Mouse (Mus musculus): ENCODE data around the gene Hap1. TPM values are rescaled to one million over a fixed set of nuclear protein-coding genes. Genes with fewer than 3 reads are reported as not detected.

Hap1 gene
- polyA plus RNA-seq, 1 experiment from 2014 or later = 93.7 TPM

DNA sequence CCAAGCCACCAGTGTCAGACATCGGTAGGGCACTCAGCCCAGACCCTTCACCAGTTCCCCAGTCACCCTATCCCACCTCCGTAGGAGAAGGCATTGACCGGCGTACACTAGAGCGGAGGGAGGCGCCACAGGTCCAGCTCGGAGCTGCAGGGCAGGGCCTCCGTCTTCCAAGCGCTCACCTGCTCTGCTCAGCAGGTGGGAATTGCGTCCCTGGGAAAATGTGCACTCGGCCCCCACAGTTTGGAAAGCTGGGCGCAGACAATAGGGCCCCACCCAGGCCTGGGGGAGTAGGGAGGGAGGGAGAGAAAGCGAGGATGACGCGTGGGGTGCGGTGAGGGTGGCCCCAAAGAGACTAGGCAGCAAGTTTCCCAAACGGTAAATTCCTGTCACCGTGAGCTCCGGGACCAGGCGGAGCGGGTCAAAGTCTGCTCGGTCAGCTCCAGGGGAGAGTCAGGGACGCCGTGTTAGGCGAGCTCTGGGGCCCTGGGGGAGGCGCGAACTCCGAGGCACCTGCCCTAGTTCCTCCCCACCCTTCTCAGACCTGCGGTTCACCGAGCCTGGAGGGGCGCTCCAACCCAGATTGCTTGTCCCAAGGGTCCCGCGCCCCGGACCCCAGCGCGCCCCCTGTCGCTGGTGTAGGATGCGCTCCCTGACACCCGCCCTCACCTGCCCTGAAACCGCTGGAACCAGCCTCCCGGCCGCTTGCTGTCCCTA, 41.1 kb upstream of the Hap1 start:
- H3K9ac ChIP-seq = peak overlapping the region; percentile 73
- H3K4me1 ChIP-seq = peaks cover 22% of the 10 kb centered on the region
- no peaks in the 10 kb centered on the region for H3K36me3 ChIP-seq (ENCODE audit: poor library complexity, severe bottlenecking)
- ATAC-seq = peak; percentile 32
- H3K9me3 ChIP-seq (replicated peaks) = no peaks in the 10 kb centered on the region
- peak overlapping the region; percentile 66 for H3K4me2 ChIP-seq
- peaks cover 36% of the 10 kb centered on the region for H3K27me3 ChIP-seq
- peak overlapping the region; percentile 62 for H3K4me3 ChIP-seq
- peak overlapping the region; percentile 57 for H3K27ac ChIP-seq
- 2% methylated on average over 42 of the region's 42 CpGs for WGBS

DNA sequence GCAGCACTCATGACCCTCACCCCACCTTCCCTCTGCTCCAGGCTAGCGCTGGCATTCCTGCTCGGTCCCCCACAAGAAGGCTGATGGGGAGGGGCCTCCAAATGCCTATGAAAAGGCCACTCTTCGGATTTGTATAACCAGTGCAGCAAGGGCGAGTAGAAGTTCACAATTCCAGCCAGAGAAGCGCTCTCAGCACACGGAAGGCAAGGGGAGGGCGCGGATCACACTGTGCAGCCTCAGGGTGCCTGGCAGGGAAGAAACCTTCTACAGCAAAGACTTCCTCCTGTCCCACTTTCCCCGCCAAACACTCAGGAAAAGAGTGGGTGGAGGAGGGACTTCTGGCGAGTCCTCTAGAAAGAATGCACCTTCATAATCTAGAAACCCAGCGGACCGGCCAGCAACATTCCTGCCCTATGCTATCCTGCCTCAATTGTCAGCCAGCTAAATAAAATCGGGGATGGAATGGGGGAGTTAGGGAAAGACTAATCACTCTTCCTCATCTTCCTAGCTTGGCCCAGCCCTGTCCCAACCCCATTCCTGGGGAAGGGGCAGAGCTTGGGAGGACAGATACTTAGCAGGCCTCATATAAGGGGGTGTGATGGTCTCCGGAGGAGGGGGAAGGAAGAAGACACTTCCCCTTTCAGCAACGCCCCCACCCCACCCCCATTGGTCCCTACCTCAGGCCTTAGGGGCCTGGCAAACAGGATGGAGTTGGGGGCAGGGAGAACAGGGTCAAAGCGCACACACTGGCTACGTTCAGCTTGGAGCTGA, 40.1 kb upstream of the Hap1 start:
- no peak overlapping the region for H3K27ac ChIP-seq
- H3K9ac ChIP-seq = peak overlapping the region; percentile 73
- peaks cover 22% of the 10 kb centered on the region for H3K4me1 ChIP-seq
- H3K9me3 ChIP-seq (replicated peaks) = no peaks in the 10 kb centered on the region
- ATAC-seq = no peak
- H3K4me3 ChIP-seq = peak overlapping the region; percentile 62
- H3K27me3 ChIP-seq = peaks cover 36% of the 10 kb centered on the region
- WGBS = 29% methylated on average over 17 of the region's 17 CpGs
- peak overlapping the region; percentile 66 for H3K4me2 ChIP-seq
- no peaks in the 10 kb centered on the region for H3K36me3 ChIP-seq (ENCODE audit: poor library complexity, severe bottlenecking)

DNA sequence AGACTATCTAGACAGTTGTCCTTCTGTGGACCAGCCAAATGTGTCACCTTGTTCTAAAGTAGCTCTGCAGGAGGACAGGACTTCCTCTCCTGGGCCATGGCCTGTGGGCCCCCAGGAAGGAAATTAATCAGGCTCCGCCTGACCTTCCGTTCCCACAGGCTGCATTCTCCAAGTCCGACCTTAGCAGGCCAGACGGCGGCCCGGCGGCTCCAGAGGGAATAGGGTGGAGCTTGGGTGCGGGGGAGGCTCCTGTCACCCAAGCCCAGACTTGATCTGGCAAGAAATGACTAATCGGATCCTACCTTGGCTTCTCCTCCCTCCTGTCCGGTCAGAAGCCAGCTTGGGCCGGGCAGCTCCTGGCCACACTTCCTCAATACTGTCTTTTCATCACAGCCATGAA, 39.3 kb upstream of the Hap1 start:
- peak overlapping the region; percentile 66 for H3K4me2 ChIP-seq
- no peak overlapping the region for H3K27ac ChIP-seq
- H3K9ac ChIP-seq = no peak overlapping the region
- 42% methylated on average over 11 of the region's 11 CpGs for whole genome bisulfite sequencing
- no peaks in the 10 kb centered on the region for H3K9me3 ChIP-seq (replicated peaks)
- H3K36me3 ChIP-seq (ENCODE audit: poor library complexity, severe bottlenecking) = no peaks in the 10 kb centered on the region
- peak overlapping the region; percentile 62; the same call in 1 of the 2 replicates for H3K4me3 ChIP-seq
- ATAC-seq = no peak
- peaks cover 31% of the 10 kb centered on the region for H3K27me3 ChIP-seq
- peaks cover 23% of the 10 kb centered on the region for H3K4me1 ChIP-seq

DNA sequence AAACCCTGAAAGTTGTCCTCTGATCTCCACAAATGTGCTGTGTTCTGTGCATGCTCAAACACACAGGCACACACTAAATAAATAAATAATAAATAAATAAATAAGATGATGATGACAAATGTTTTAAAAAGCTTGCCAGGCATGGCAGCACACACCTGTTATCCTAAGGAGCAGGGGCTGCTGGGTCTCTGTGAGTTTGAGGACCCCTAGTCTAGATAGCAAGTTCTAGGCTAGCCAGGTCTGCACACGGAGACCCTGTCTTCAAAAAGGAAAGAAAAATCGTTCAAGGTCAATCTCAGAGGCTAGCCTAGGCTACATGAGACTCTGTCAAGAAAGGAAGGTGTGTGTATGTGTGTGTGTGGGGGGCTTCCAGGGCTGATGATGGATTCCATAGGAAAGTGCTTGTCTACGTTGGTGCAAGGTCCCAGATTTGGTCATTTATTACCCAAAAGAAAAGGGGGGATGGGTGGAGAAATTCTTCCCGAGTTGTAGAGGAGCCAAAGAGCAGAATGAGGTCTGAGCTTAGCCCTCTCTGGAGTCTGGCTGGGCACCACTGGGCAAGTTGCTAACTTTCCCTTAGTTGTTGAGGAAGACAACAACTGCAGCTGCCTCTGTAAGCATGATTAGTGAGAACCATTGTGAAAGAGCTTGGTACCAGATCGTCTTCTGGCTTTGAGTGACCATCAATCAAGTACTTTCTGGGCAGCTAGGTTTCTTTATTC, 38.6 kb upstream of the Hap1 start:
- Histone ChIP-seq H3K9ac (no peak overlapping the region), H3K9me3 (replicated peaks) (no peaks in the 10 kb centered on the region), H3K27me3 (peaks cover 25% of the 10 kb centered on the region), H3K27ac (no peak overlapping the region), H3K4me2 (0 out of 2 replicates have a peak overlapping the region, but pooled peaks have one; percentile 66), H3K4me3 (no peak overlapping the region), H3K4me1 (peaks cover 28% of the 10 kb centered on the region), H3K36me3 (ENCODE audit: poor library complexity, severe bottlenecking) (no peaks in the 10 kb centered on the region)
- WGBS = 78% methylated on average over 5 of the region's 5 CpGs
- no peak for ATAC-seq

- Histone ChIP-seq H3K4me2 (no peak overlapping the region), H3K27ac (no peak overlapping the region), H3K9ac (no peak overlapping the region), H3K36me3 (ENCODE audit: poor library complexity, severe bottlenecking) (no peaks in the 10 kb centered on the region), H3K9me3 (replicated peaks) (no peaks in the 10 kb centered on the region), H3K4me3 (no peak overlapping the region), H3K4me1 (peaks cover 28% of the 10 kb centered on the region), H3K27me3 (peaks cover 25% of the 10 kb centered on the region)
- no peak for ATAC-seq
- 82% methylated on average over 7 of the region's 7 CpGs for WGBS
These were observed 37.8 kb upstream of the Hap1 start for GRCm38 (mm10) chr11:100393733-100394132.

GRCm38 (mm10) chr11:100392958-100393357, 37.0 kb upstream of the Hap1 start:
- H3K4me1 ChIP-seq = peaks cover 28% of the 10 kb centered on the region
- ATAC-seq = no peak
- no peak overlapping the region for H3K9ac ChIP-seq
- no peaks in the 10 kb centered on the region for H3K9me3 ChIP-seq (replicated peaks)
- no peak overlapping the region for H3K27ac ChIP-seq
- H3K27me3 ChIP-seq = peaks cover 25% of the 10 kb centered on the region
- 86% methylated on average over 5 of the region's 5 CpGs for WGBS
- no peak overlapping the region for H3K4me3 ChIP-seq
- no peaks in the 10 kb centered on the region for H3K36me3 ChIP-seq (ENCODE audit: poor library complexity, severe bottlenecking)
- H3K4me2 ChIP-seq = no peak overlapping the region

DNA sequence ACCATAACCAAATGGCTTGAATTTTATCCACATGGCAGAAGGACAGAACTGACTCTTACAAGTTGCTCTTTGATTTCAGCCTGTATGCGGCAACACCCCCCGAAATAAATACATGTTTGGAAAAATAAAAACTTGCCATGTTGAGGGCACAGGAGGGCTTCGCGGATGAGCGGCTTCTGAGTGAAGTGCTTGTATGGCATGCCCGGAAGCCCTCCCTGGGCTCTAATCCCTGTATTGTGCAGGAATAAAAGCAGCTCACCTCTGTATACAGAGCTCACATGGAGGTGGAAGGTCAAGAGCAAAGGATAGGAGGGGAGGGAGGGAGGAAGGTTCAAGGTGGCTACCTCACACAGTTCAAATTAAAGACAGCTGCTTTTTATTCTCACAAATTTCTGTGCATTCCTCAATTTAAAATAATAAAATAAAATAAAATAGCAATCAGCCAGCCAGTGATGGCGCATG, 36.0 kb upstream of the Hap1 start:
- Histone ChIP-seq H3K4me3 (no peak overlapping the region), H3K9me3 (replicated peaks) (no peaks in the 10 kb centered on the region), H3K27me3 (peaks cover 21% of the 10 kb centered on the region), H3K36me3 (ENCODE audit: poor library complexity, severe bottlenecking) (no peaks in the 10 kb centered on the region), H3K4me1 (peaks cover 26% of the 10 kb centered on the region), H3K4me2 (no peak overlapping the region), H3K27ac (no peak overlapping the region), H3K9ac (no peak overlapping the region; the same call in 1 of the 2 replicates)
- 65% methylated on average over 7 of the region's 7 CpGs for WGBS
- ATAC-seq = no peak

- peaks cover 15% of the 10 kb centered on the region for H3K27me3 ChIP-seq
- peaks cover 20% of the 10 kb centered on the region for H3K4me1 ChIP-seq
- 67% methylated on average over 9 of the region's 9 CpGs for WGBS
- no peak overlapping the region for H3K27ac ChIP-seq
- no peak for ATAC-seq
- no peak overlapping the region for H3K9ac ChIP-seq
- no peaks in the 10 kb centered on the region for H3K36me3 ChIP-seq (ENCODE audit: poor library complexity, severe bottlenecking)
- H3K9me3 ChIP-seq (replicated peaks) = no peaks in the 10 kb centered on the region
- no peak overlapping the region for H3K4me3 ChIP-seq
- no peak overlapping the region for H3K4me2 ChIP-seq
These were observed 35.4 kb upstream of the Hap1 start for GRCm38 (mm10) chr11:100391081-100391883.

DNA sequence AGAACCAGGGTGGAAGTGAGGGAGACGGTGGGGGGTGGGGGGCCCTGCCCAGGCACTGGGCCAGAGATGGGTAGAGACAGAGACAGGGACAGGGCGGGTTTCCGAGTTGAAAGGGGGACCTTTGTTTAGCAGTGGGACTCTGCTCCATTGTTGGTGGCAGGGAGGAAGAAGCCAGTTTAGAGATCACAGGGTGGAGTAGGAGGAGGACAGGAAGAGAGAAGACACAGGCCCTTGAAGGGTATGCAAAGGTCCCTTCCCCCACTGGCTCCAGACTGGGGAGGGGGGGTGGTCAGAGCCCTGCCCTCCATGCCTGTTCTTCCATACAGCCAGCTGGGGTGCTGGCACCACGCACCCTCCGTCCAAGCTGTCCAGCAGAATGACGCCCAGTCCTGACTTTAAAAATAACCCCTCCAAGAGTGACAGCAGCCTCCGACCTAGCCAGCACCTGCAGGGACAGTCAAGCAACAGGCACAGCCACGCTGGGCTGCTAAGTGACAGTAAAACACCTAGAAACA, 34.1 kb upstream of the Hap1 start:
- no peak for ATAC-seq
- Histone ChIP-seq H3K27ac (no peak overlapping the region), H3K4me2 (no peak overlapping the region), H3K9me3 (replicated peaks) (no peaks in the 10 kb centered on the region), H3K4me3 (no peak overlapping the region), H3K9ac (no peak overlapping the region), H3K27me3 (peaks cover 2% of the 10 kb centered on the region), H3K4me1 (peaks cover 7% of the 10 kb centered on the region), H3K36me3 (ENCODE audit: poor library complexity, severe bottlenecking) (peaks cover 8% of the 10 kb centered on the region; the same call in 1 of the 2 replicates)
- WGBS = 49% methylated on average over 8 of the region's 8 CpGs

DNA sequence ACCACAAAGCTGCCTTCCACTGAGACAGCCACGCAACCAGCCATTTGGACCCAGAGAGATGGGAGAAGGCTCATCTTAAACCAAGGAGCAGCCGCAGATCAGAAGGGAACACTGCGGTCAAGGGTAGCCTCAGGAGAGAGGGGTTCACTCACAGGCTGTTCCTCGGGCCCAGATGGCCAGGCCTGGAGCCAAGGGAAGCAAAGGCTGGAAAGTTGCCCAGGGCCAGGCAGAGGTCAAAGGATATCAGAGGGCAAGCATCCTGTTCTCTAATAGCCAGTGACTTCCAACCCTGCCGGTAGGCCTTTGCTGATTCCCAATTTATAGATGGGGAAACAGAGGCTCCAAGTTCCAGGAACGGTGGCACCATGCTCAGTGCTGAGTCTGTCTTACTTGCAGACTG, 32.7 kb upstream of the Hap1 start:
- no peaks in the 10 kb centered on the region for H3K9me3 ChIP-seq (replicated peaks)
- H3K4me3 ChIP-seq = no peak overlapping the region
- no peaks in the 10 kb centered on the region for H3K27me3 ChIP-seq
- H3K27ac ChIP-seq = no peak overlapping the region
- H3K4me2 ChIP-seq = no peak overlapping the region
- H3K4me1 ChIP-seq = peaks cover 6% of the 10 kb centered on the region
- WGBS = 92% methylated on average over 6 of the region's 6 CpGs
- no peak overlapping the region for H3K9ac ChIP-seq
- ATAC-seq = no peak
- peaks cover 20% of the 10 kb centered on the region; the same call in 1 of the 2 replicates for H3K36me3 ChIP-seq (ENCODE audit: poor library complexity, severe bottlenecking)
